In genomic region chr16:18126211-18126610, GRCm38 (mm10) we compare ENCODE assay signal across 12 mouse cellular contexts.
"Had no signal": no experiment of that assay in that cellular context is flagged by ENCODE, and none has a peak within 500 bp of the region (broad histone marks: within the 10 kb centered on the region; RNA-seq: fewer than 3 reads in every experiment).

No protein-coding gene starts in this region.

- ATAC-seq: liver, embryonic 12.5 days had no signal

- H3K36me3 ChIP-seq: limb, embryonic 15.5 days; liver, embryonic 12.5 days; neural tube, embryonic 15.5 days had no signal

- H3K27ac ChIP-seq: kidney, postnatal 0 days; limb, embryonic 15.5 days; liver, embryonic 12.5 days had no signal

- H3K9me3 ChIP-seq: limb, embryonic 15.5 days; liver, embryonic 12.5 days; neural tube, embryonic 15.5 days had no signal

- H3K4me3 ChIP-seq: myocyte had no signal

- DNase-seq: kidney, adult 9 months; kidney, postnatal 36 days; layer of hippocampus, adult 9-11 months; layer of hippocampus, postnatal 36 days; right cerebral cortex, adult 18-20 months; right cerebral cortex, postnatal 25 days; thymus, postnatal 36 days had no signal

- H3K9ac ChIP-seq: limb, embryonic 15.5 days; liver, embryonic 12.5 days had no signal
